Mouse (Mus musculus): ENCODE data around the gene Polh.

Polh gene

GRCm38 (mm10) chr17:46129741-46130498 is 72.5 kb downstream of the Polh start:
- DNase-seq = no peak

- DNase-seq = no peak
These were observed 74.5 kb downstream of the Polh start for GRCm38 (mm10) chr17:46127814-46128493.

- DNase-seq = no peak
These were observed 75.8 kb downstream of the Polh start for GRCm38 (mm10) chr17:46126608-46127007.

- DNase-seq = no peak
These were observed 78.3 kb downstream of the Polh start for GRCm38 (mm10) chr17:46123953-46124700.

- no peak for DNase-seq
These were observed 79.2 kb downstream of the Polh start for GRCm38 (mm10) chr17:46123285-46123684.

GRCm38 (mm10) chr17:46122791-46123190 is 79.7 kb downstream of the Polh start:
- no peak for DNase-seq
